Mouse (Mus musculus): ENCODE measurements around the gene Galnt3.

The Galnt3 gene

DNA sequence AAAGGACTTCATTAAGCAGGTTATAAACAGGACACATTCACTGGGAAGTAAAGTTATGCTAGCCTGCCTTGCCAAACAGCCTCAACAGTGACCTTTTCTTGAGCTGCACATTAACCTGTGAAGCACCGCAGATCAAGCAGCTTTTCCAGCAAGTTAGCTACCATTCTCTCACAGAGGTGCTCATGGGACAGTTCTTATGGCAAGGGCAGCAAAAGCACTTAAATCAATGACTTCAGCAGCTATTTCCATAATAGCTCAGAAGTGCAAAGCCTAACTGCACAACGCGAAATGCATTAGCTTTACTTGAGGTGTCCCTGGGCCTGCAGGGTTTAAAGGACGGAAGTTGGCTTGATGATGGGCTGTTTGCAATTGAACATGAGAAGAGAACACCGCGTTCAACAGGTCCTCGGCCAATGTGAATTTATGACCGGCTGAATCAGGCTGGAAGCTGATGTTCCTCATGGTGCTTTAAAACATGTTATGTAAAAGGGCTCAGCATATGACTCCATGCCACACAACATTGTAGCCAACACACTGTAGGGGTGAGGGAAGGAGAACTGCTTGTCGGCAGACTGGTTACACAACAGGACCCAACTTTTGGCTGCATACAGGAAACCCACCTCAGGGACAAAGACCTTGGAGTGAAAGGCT is 16.8 kb downstream of the Galnt3 start:
- DNase-seq (ENCODE audit: low spot score in 2 of 2): no peak

DNA sequence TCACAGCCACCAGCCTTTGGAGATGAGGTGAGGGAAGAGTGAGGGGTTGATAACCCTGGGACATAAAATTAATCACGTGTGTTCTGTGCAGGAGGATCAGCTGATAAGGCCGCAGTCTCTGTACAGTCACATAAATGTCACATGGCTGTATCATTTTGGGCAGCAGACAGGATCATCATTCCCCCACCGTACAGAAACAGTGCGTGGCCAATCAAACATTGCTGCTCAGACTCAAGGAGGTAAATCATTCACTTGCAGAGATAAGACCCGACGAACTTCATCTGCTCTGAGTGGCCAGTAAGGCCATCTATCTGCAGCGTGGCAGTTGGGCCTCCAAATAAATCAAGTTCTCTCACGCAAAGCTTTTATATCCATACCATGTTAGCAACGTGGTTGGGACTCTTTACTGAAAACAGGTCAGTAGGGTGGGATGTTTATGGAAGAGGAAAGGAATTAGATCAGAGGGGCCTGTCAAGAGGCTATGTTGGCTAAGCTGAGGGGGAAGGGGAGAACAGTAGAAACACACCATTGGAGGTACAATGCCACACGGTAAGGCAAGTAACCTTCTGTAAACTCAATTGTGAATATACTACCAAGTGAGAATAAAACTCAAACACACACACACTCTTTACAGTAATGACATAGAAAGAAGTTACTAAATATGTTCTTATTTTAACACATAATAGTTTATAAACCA is 20.9 kb downstream of the Galnt3 start:
- no peak for DNase-seq (ENCODE audit: low spot score in 2 of 2)

DNA sequence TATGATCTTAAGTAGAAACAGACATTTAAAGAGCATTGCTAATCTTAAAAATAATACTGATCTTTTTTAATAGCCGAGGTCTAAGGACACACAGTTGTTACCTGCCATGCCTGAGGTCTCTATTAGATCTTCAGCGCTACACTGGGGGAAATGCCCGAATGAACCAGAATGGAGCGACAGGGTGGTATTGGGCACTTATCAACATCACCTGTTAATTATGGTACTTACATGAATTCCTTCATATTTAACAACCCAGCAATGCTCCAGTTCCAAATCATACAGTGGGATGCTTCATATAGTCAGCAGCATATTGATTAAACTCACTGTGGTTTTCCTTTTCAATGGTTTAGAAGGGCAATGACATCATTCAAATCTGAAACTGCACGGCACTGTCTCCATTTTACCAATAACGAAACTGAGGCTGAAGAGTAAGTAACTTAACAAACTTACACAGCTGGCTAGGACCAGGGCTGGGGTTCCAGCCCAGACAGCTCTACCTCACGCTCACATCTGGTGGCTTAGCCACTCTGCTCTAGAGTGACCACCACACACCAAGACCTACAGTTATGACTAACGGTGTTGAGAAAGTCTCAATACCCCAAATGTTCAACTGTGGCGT is 23.0 kb downstream of the Galnt3 start:
- DNase-seq (ENCODE audit: low spot score in 2 of 2): no peak

DNA sequence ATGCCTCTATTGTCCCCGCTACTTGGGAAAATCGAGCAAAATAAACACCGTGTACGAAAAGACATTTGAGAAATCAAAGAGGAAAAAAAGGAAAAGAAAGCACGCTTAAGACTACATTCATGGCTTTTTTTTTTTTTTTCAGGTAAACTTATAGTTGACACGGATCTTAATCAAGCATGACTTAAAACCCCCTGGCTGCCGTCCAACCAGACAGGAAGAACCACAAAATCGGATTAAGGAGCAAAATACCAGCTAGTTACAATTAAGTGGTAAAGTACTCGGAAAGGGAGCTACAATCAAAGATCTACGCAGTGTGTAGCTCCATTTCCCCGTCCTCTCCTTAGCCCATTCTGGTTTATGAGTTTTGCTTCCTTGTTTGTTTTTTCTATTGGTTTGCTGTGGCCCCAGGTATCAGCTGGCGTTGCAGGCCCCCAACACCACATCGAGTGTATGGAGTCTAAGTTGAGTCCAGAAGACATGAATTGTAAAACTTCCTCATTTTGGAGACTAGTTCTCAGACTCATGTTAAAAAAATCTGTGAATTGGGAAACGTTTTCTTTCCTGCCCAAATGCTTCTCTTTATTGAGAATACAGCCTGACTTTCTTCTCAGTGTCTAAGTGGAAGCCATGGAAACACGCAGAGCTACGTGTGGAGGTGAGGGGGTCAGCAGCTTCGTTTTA is 24.0 kb downstream of the Galnt3 start:
- no peak for DNase-seq (ENCODE audit: low spot score in 2 of 2)

DNA sequence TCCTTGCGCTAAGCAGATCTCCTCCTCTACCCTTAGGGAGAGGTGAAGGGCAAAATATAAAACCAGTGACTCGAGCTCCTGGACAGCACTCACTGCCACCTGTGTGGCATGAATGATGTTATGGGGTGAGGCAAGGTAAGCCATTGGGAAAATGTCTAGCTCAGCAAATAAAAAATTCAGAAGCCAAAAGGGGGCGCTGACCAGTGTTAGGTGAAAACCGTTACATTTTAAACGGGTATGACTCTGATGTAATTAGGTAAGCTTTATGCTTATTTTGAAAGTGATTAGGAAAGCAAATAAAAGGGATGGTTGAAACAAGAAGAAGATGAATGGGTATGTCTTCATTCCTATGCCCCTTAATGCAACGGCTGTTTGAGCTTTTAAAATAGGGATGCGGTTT is 24.6 kb downstream of the Galnt3 start:
- DNase-seq (ENCODE audit: low spot score in 2 of 2): no peak

DNA sequence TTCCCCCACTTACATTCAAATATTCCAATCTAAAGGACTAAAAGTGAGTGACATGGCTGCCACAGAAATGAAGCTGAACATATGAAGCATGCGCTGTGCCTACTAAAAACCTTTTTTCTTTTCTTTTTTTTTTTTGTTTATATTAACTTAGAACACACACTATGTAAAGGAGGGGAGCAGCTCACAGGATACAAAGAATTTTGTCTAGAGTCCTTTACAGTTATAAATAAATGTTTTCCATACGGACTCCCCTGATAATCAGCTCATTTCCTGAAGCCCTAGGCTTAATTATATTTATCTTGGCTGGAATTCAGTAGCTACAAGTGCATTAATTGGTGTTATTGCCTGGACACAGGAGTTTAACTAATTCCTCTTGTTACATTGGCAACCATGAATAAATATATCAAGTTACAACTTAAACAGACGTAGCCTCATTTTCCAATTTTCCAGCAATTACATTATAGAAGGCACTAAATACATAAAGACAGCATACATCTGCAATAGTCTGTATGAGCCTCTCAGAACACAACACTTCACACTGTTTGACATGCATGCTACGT is 30.1 kb downstream of the Galnt3 start:
- DNase-seq (ENCODE audit: low spot score in 2 of 2): no peak

DNA sequence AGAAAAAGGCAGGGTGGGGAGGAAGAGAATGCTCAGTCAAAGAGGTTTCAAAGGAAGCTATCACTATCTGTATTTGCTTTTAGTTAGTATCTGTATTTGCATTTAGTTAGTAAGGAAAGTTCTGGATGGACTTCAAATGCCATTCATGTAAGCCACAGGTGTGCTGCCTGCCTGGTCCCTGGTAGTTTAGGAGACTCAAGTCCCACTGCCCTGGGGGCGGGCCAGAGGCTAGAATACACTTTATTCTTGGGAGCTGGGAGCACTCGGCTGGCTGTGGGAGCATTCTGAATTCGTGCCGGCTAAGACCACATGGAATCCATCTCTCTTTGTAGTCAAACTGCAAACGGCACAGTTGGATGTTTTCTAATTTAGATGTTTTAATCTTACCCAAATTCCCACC is 33.5 kb downstream of the Galnt3 start:
- no peak for DNase-seq (ENCODE audit: low spot score in 2 of 2)

DNA sequence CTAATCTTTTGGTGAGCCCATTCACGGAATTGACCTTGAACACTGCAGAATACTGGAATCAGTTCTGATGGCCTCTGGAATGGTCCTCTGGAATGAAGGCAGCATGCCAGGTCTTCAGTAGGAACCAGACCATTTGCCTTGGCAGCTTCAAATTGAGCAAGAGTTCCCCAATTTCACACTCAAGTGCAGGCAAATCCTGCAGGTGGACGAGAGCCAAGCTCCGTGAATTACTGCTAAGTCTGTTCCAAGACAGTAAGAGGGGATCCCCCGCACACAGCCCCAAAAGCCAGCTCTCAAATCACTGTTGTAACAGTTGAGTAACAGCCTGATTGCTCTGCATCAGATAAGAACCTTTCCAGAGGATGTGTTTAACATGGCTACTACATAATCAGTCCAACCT is 42.9 kb downstream of the Galnt3 start:
- DNase-seq (ENCODE audit: low spot score in 2 of 2): no peak

DNA sequence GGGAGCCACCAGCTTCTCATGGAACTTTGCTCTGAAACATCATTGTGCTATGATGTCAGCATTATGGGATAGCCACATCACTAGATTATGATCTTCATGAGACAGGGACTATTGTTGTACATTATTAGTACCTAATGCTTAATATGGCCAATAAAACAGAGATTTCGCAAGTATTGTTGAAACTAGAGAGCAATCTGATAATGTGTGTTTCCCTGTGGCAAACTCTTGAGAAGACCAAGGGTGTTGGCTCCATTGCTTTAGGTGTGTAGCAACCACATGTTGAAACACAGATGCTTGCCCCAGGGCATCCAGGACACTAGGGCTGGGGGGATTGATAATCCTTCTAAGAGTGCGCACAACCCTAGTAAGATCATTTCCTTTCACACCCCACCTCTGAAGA is 44.1 kb downstream of the Galnt3 start:
- DNase-seq (ENCODE audit: low spot score in 2 of 2): no peak

DNA sequence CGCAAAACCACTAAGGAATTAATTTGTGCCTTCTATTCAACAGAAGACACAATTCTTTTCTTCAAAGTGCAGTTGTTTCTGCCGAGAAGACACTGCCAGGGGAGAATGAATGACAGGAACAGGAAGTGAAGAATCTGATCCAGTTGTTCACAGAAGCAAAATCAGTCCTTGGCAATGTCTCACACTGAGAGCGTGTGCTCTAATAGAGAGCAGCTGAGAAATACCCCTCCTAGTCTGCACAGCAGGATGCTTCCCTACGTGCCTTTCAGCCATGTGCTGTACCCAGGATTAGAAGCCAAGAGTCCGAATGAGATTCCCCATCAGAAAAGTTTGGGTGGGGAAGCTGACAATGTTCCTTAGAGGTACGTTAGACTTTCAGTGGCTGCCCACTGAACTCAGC is 55.3 kb downstream of the Galnt3 start:
- no peak for DNase-seq (ENCODE audit: low spot score in 2 of 2)

DNA sequence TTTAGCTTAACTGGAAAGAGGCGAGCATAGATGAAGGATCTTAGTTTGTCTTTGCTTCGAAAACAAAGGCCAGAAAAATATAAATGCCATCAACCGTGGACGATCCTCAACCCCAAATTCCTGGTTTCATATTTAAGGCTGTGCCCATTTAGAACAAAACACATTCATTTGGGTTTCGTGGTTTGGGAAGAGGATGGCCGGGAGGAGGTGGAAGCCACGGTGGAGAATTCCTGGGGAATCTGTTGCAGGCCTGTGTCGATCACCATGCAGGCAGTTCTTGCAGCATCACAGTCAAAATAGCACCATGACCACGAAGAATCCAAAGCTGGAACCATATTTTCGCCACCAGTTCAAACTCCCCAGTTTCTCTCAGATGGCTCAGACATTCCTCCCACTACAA is 61.5 kb downstream of the Galnt3 start:
- no peak for DNase-seq (ENCODE audit: low spot score in 2 of 2)

DNA sequence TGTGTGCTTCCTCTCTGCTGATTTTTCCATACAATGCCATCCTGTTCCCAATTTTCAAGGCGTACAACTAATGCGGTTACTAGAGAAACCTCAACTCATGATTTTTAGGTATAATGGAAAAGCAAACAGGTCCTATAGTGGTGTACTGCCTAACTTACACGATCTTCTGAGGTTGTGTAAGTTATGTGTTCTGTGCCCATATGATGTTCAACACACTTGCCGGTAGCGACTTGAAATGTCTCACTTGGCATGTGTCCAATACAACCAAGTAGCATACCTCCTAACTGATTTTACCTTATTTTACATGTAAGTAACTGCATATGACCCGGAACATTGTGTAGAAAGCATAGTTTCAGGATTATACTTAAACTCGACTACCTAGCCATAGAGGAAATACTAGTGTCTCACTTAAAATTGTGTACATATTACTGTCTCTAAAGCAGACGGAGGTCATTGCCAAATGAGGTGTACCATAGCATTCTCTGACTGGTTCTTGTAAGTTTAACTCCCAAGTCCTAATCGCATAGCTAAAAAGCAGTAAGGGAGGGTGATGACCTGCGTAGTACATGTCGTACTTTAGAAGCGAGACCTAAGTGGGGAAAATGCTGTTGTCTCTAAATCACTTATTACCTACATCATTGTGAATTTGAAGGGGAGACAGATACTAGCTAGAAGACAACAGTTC is 80.2 kb downstream of the Galnt3 start:
- no peak for DNase-seq (ENCODE audit: low spot score in 2 of 2)

DNA sequence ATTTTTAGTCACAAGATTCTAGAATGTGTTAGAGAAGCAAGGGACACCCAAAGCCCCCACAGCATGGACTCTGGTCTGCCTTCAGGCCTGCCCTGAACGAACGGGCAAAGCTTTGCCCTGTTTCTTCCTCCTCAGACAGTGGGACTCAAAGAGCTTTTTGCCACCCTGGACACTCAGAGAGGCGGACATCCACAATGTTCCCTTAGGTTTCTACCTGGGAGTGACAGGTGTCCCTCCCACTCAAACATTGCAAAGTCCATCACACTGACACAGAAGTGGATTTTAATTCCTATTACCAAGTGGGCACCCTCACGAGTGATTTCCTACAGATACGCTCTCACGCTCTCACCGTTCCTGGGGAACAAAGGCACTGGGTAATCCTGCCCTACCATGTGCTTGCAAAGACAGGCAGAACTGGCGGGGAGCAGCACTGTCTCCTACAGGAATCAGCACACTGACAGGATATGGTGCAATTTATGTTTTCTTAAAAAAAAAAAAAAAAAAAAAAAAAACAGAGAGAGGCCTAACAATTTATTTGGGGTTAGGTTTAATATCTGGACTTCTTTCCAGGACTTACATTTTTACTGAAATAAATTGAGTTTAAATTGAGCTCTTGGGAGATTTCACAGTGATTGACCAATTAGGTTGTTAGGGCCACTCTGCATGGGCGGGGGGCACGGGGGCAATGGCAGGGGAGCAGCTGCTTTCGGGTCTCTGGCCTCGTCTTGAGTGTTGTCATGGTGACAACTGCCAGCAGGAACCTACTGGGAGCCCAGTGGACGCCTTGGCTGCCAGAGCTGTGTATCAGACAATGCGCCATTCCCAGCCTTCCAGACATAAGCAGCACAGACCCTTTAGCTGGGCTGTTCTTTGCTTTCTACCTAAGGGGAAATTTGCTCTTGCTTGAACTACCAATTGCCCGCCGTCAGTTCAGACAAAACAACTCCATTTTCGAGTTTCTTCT is 81.1 kb downstream of the Galnt3 start:
- no peak for DNase-seq (ENCODE audit: low spot score in 2 of 2)

DNA sequence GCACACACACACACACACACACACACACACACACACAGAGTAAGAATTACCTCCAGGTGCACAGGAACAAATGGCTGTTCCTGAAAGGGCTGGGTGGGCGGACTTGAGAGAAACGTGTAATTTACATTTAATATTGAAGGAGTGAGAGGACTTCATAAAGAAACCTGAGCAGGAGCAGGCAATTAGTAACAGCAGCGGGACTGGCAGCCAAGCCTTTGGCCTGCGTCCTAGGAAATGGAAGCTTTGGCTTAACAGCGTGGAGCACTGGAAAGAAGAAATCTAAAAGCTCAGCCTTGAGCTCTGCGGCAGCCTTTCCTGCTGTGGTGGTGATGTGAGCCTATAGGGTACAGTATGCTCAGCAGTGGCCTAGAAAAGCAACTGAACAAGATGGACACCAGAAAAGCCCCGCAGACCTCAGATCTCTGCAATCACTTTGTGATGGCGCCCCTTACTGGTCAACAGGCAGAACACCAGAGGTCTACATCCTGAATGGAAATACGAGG is 82.8 kb downstream of the Galnt3 start:
- peak; percentile 39 to 50 for DNase-seq (ENCODE audit: low spot score in 2 of 2)

DNA sequence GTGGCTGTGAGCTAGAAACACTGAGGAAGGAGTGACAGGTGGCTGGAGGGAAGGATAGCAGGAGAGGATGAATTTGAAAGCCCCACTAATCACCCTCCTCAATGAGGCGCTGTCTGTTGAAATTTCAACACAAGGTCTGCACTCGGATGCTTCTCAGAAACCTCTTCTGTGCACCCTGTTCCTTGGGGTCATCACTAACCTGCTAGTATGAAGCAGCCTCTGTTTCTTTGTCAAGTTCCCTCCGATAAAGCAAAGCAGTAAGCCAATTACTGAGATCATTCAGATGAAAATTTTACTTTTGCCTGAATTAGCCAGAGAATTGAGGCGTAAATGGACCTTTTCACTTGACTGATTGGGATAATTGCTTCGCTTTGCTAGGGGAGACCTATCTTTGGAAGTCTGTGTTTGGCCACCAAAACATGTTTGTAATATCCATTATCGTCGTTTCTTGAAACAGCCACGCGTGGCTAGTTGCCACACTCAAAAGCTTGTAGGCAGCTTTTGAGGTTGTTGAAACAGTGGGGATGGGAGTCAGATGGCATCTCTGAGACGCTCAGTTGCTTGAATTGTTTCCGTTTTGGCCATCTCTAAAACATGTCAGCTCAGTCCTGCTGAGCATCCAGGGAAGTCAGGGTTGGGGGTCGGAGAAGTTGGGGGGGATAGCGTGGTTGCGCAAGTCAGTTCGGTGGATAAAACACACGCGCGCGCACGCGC is 83.4 kb downstream of the Galnt3 start:
- DNase-seq (ENCODE audit: low spot score in 2 of 2): no peak

DNA sequence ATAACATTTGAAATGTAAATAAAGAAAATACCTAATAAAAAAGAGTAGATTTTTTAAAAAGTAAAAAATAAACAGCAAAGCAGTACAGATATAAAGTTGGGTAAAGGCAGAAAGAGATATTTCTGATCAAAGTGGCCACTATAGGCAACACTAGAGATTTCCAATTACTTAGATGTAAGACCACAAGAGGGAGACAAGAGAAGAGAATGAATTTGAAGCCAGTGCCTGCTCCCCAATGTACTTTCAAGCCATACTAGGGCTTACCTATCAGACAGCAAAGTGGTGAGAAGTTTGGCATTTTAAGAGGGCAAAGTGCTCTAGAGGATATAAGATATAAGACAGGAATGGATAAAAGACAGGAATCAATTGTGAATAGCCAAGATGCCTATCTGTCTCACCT is 84.2 kb downstream of the Galnt3 start:
- no peak for DNase-seq (ENCODE audit: low spot score in 2 of 2)

DNA sequence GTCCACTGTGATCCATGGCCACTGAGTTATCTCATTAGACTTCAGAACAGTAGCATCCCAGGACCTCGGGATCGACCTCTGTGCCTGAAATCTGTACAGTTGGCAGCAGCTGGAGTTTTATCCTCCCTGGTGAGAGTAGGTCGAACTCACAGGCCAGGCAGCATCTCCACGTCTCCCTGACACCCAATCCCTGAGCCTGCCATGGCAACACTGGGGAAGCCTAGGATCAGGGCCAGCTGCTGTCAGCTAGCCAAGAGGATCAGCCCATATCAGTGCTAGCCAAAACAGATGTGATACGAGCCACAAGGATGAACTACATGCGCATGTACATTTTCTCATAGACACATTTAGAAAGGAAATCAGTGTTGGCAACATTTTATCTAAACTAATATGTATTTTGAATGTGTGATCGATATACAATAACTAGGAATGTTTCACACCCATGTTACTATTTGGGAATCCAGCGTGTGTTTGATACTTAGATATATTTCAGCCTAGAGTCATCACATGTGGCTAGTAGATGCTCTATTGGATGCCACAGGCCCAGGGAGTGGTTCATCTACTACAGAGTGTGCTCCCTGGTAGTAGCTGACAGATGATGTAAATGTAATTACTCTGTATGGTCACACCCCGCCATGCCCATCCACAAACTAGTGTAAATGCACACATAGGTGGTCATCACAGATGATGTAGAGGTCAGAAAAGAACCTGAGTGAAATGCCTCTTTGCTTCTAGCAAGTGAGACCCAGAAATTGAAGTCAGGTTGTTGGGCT is 89.7 kb downstream of the Galnt3 start:
- DNase-seq (ENCODE audit: low spot score in 2 of 2): peak; percentile 36 to 49
